Mouse (Mus musculus): Measurements from ENCODE around the gene Pof1b.

Pof1b gene

DNA sequence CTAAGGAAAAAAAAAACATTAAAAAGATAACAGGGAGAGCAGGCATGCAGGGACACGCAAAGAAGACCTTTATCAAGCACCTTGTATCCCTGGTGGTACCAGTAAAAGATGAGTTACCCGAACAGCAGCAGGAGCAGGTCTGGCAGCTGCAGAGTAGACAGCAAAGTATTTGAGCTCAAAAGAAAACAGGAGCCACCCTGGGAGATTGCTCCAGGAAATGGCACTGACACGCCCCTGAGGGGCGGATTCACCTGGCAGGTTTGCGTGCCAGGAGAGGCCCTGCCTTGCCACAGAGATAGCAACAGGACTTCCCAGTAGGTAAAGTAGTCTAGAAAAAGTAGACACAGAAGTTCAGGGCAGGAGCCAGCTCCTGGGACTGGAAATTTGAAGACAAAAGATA lies at the start of gene Pof1b:
Pof1b (minus strand) TSS at position 144 of the 400 bp plus-strand sequence.
- in situ Hi-C loops (cut with MboI, MseI), result no loop called here

DNA sequence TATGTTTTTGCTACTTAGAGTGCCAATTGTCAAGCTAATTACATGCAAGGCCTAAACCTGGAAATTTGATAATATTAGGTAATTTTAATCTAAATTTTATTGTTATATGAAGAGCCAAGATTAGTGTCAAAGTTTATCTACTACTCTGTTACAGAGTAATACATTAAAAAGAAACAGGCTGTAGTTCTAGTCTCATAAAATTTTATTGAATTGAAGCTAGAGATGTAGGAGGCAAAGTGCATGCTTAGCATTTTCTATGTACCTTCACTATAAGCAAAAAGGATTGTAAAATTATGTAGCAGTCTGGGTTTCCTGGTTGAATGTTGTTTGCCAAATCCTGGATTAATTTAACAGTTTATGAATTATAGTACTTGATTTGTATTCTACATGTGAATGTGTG lies 18.1 kb upstream of the Pof1b start:
- in situ Hi-C loops (cut with MboI, MseI), result no loop called here

DNA sequence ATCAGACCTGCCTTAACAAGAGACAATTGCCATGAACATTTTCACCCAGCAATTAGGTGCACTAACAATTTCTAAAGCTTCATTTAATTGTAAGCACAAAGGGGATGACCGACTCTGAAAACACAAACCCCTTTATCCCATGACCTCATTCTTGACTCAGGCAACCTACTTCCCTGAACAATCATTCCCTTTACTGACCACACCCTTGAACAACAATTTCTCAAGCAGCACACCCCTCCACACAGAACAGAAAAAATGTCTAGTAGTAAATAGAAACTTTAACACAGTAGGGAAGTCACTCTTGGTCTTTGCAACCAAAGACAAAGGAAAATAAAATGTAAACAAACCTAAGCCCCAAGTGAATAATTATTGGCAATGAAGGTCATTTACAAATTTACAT lies 4.1 kb downstream of the Pof1b start:
- in situ Hi-C loops (cut with MboI, MseI), result no loop called here

DNA sequence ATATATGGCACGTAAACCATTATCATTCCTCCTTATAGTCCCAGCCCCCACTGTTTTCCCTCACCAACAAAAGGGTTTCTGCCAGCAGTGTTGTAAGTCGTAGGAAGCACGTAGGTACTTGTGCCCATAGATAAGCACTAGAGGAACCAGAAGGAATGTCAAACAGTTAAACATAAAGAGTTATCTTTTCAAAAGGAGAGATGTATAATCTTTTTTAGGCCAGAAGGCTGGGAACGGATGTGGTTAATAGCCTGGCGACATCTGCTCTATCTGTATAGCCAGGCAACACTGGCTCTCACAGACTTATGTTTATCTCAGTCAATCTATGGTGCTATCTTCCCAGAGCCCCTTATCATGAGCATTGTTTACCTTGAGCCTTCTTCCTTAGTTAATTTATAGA lies 17.8 kb downstream of the Pof1b start:
- in situ Hi-C loops (cut with MboI, MseI), result no loop called here

DNA sequence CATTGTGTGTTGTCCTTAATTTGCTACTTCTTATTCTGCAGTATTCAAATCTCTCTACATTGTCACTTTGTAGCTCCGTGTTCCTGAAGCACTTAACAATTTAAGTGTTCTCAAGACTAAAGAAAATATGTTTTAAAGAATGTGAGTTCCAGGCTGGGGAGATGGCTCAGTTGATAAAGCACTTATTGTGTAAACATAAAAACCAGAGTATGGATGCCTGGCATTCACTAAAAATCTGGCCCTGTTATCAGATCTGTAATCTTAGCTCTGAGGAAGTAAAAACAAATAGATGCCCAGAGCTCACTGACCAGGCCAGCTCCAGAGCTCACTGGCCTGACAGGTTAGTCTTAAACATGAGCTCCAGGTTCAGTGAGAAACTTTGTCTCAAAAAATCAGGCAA lies 22.9 kb downstream of the Pof1b start:
- in situ Hi-C loops (cut with MboI, MseI), result no loop called here

DNA sequence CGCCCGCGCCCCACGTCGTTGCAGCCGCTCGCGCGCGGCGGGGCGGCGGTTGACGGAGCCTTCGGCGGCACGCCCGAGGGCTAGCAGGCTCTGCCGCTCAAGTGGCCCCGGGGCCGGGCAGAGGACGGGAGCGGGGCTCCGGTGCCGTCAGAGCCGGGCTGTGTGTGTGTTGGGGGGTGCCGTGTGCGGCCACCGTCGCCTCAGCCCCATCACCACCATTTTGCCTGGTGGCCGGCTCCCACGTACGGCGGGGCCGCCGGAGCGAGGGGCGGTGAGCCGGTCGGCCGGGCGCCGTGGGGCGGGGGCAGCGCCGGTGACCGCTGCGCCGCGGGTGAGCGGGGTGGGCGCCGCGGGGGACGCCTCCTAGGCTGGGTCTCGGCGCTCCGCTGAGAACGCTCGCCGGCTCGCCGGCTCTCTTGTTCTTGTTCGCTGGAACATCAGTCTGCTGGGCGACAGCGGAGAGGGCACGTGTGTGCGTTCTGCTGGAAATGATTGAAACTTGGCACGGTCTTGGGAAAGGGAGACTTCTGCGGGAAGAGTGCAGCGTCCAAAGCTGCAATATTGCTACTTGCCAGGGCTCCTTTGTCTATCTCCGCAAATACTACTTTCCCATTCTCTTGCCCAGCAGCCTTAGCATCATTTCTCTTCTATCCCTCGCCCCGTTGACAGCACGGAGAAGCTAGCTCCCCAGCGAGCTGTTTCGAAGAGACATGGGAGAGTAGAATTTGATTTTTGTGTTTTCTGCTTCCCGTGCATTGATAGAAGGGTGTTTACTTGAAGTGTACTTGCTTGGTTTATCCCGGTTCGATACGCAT lies 96.9 kb downstream of the Pof1b start:
- in situ Hi-C loops (cut with MboI, MseI), result no loop called here

DNA sequence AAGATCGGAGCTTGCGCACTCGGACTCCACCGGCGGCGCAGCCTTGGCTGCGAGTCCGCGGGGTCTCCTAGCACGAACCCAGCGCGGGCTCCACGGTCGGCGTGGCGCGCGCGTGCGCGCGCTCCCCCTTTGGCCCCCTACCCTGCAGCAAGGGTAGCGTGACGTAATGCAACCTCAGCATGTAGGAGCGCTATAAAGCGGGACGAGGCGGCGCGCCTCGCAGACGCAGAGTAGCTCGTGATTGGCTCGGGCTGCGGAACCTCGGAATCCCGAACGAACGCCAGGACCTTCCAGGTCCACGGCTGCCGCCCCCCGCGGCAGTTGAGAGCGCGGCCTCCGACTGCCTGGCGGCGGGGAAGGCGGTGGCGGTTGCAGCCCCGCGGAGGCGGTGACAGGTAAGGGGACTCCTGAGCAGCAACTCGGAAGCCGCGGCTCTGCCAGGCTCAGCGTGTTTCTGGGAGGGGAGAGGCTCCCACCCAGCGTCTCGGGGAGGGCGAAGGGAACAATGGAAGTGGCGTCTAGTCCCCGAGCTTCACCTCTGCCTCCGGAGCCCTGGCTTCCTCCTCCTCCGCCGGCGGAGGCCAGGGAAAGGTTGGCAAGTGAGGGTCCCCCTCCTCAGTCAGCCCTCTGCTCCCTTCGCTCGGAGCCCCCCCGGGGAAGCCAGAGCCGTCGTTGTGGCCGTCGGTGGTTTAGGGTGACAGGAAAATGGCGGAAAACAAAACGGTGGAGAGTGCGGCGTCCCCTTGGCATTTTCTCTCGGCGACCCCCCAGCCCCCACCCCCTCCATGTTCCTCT lies 97.7 kb downstream of the Pof1b start, which contains the start of gene Zfp711:
Zfp711 (plus strand) TSS at position 16 of the 795 bp plus-strand sequence.
- in situ Hi-C loops (cut with MboI, MseI), result no loop called here
